In genomic region chr15:52505278-52505831, GRCm38 (mm10) we compare ENCODE assay signal across 9 mouse cellular contexts.
DNase-seq lines count a peak whose midpoint lies in the region; ATAC-seq and TF ChIP-seq lines count a peak whose summit lies in the region.
"Had no signal": no experiment of that assay in that cellular context is flagged by ENCODE, and none has a peak within 500 bp of the region (broad histone marks: within the 10 kb centered on the region; RNA-seq: fewer than 3 reads in every experiment).

No protein-coding gene starts in this region.

- WGBS in kidney, postnatal 0 days, result 37% methylated on average over 9 of the region's 9 CpGs

- TF ChIP-seq CTCF in kidney, postnatal 0 days (IDR thresholded peaks at IDR 0.05; ENCODE audit: low read depth), result peak; percentile 78

- no peak for ATAC-seq in kidney, postnatal 0 days (replicated peaks; ENCODE audit: low FRiP score, low read depth)
- peak; percentile 36; the same call in 1 of the 2 replicates for ATAC-seq in megakaryocyte, adult 5-6 weeks (ENCODE audit: poor library complexity, severe bottlenecking)

- no peaks in the 10 kb centered on the region for H3K36me3 ChIP-seq in kidney, postnatal 0 days (ENCODE audit: insufficient read depth, low read length)

- DNase-seq in kidney, postnatal 0 days (ENCODE audit: low spot score), result peak; percentile 81
- no peak for DNase-seq in kidney, postnatal 10 days
- DNase-seq in MEL-GATA-1-ER (ENCODE audit: extremely low read depth, low read depth), result peak; percentile 47
- peak; percentile 34 for DNase-seq in embryo, embryonic 11.5 days (ENCODE audit: low read depth, low spot score)
- DNase-seq in B cell, adult 2 months, result no peak
- DNase-seq in cerebellum, adult 8-10 months, result no peak
- no peak for DNase-seq in yolk sac, embryonic 10.5 days (ENCODE audit: low spot score)

- H3K9me3 ChIP-seq in kidney, postnatal 0 days (replicated peaks; ENCODE audit: low read length), result no peaks in the 10 kb centered on the region
- H3K9me3 ChIP-seq: megakaryocyte, embryonic 14.5 days had no signal

- H3K4me2 ChIP-seq in kidney, postnatal 0 days (ENCODE audit: low read length), result no peak overlapping the region

- H3K4me1 ChIP-seq in kidney, postnatal 0 days (replicated peaks; ENCODE audit: insufficient read depth, low read length), result no peaks in the 10 kb centered on the region
- H3K4me1 ChIP-seq: megakaryocyte, embryonic 14.5 days had no signal

- H3K27me3 ChIP-seq in kidney, postnatal 0 days (ENCODE audit: insufficient read depth, low read length), result no peaks in the 10 kb centered on the region
- H3K27me3 ChIP-seq: megakaryocyte, embryonic 14.5 days had no signal

- no peak overlapping the region for H3K27ac ChIP-seq in kidney, postnatal 0 days

- H3K9ac ChIP-seq in kidney, postnatal 0 days (ENCODE audit: low read depth, low read length), result no peak overlapping the region

- H3K4me3 ChIP-seq in kidney, postnatal 0 days (replicated peaks; ENCODE audit: low read depth, low read length), result no peak overlapping the region
- H3K4me3 ChIP-seq: megakaryocyte, embryonic 14.5 days had no signal

Comparison
In these comparisons a context has a peak if more than half of its experiments do, and no peak if none do; other contexts are left out.
1. DNase-seq: peak in kidney, postnatal 0 days (single experiment), MEL-GATA-1-ER (single experiment) and embryo, embryonic 11.5 days (single experiment); none in kidney, postnatal 10 days (single experiment), B cell, adult 2 months (0 of 2), cerebellum, adult 8-10 months (single experiment) and yolk sac, embryonic 10.5 days (single experiment).